Mouse (Mus musculus): ENCODE data around the gene Kcnk3.

DNA sequence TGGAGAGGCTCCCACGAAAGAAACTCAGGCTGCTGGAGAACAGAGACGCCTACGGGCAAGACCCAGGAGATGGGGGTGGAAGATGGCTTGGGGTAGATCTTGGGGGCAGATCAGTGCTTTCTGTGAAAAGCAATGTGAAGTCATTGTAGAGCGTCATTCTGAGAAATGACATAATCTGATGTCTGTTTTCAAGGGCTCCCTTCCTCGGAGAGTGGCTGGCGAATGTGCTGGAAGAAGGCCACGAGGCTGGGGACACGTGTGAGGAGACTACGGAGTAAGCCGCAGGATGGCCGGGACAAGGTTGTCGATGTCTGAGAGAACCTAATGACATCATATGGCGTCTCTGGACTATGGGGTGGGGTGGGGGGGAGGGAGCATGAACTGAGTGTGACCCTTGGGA lies 34.0 kb upstream of the Kcnk3 start:
- TF ChIP-seq POLR2A (IDR thresholded peaks at IDR 0.05; ENCODE audit: insufficient read length, low read depth), result no peak
- no peak for TF ChIP-seq CEBPB (IDR thresholded peaks at IDR 0.05; ENCODE audit: insufficient read depth, poor library complexity, severe bottlenecking)
- TF ChIP-seq E2F4 (IDR thresholded peaks at IDR 0.05; ENCODE audit: insufficient read depth), result no peak
- no peak for TF ChIP-seq MAX (IDR thresholded peaks at IDR 0.05; ENCODE audit: low read depth)
- TF ChIP-seq SRF (IDR thresholded peaks at IDR 0.05; ENCODE audit: control insufficient read depth, insufficient read length, low read depth), result no peak
- no peak for TF ChIP-seq TCF12 (IDR thresholded peaks at IDR 0.05; ENCODE audit: insufficient read depth, poor library complexity, severe bottlenecking)
- no peak for TF ChIP-seq USF1 (IDR thresholded peaks at IDR 0.05; ENCODE audit: low read depth)
